Mouse (Mus musculus): ENCODE measurements around the gene Nipal1. TPM values are rescaled to one million over a fixed set of nuclear protein-coding genes. Genes with fewer than 3 reads are reported as not detected.

Nipal1 gene
- total and polyA plus RNA-seq, 3 experiments = not detected

DNA sequence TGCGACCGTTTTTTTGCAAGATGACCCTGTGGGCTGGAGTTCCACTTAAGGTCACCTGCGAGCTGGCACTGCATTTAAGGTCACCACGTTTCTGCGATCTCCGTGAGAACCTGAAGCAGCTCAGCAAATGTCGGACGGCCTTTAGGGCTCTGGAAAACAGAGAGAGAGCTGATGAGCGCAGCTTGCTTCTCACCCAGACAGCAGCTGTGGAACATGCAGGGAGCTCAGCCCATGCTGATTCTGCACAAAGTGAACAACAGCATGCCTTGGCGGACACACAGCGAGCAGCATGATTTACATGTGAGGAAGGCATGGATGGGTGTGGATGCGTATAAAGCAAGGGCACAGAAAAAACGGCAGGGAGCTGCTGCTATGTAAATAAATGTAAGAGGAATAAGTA, 48.9 kb downstream of the Nipal1 start:
- Histone ChIP-seq H3K27ac (ENCODE audit: insufficient read depth, low read depth) (no peak overlapping the region), H3K4me1 (ENCODE audit: control insufficient read depth in 1 of 2, insufficient read depth in 2 of 2) (peaks cover 3 to 13% of the 10 kb centered on the region in 2 experiments; a peak in 3 of 4 replicates), H3K4me2 (ENCODE audit: insufficient read depth, low read depth, poor library complexity, severe bottlenecking) (no peak overlapping the region), H3K27me3 (replicated peaks) (no peaks in the 10 kb centered on the region), H3K9ac (ENCODE audit: insufficient read depth, low read depth) (no peak overlapping the region), H3K36me3 (replicated peaks in 1 of 2; ENCODE audit: control insufficient read depth in 1 of 2, insufficient read depth in 1 of 2, low read length in 1 of 2) (no peaks in the 10 kb centered on the region), H3K9me3 (replicated peaks; ENCODE audit: low read length) (no peaks in the 10 kb centered on the region), H3K79me2 (replicated peaks; ENCODE audit: control insufficient read depth, extremely low read depth, insufficient read depth, poor library complexity, severe bottlenecking) (no peaks in the 10 kb centered on the region), H3K4me3 (replicated peaks in 1 of 3; ENCODE audit: low read depth in 2 of 3, low read length in 2 of 3, poor library complexity in 1 of 3) (no peak overlapping the region)
- no peak for DNase-seq (ENCODE audit: extremely low read depth)
- TF ChIP-seq E2F4 (IDR thresholded peaks at IDR 0.05; ENCODE audit: insufficient replicate concordance, low read depth, low read length) (no peak), POLR2A (IDR thresholded peaks at IDR 0.05; ENCODE audit: low read depth, low read length) (no peak), CHD2 (IDR thresholded peaks at IDR 0.05; ENCODE audit: low read length) (no peak), IRF4 (IDR thresholded peaks at IDR 0.05; ENCODE audit: low read depth, low read length) (no peak), JUN (IDR thresholded peaks at IDR 0.05; ENCODE audit: insufficient read depth, low read depth, low read length) (no peak), SIN3A (IDR thresholded peaks at IDR 0.05; ENCODE audit: low read length) (no peak), MXI1 (IDR thresholded peaks at IDR 0.05; ENCODE audit: low read depth, low read length) (no peak), USF1 (IDR thresholded peaks at IDR 0.05; ENCODE audit: low read depth, low read length) (no peak), MYC (IDR thresholded peaks at IDR 0.05; ENCODE audit: low read depth, low read length) (no peak), CHD1 (IDR thresholded peaks at IDR 0.05; ENCODE audit: low read depth, low read length) (no peak), POLR2AphosphoS2 (IDR thresholded peaks at IDR 0.05; ENCODE audit: low read depth, low read length) (no peak), ZMIZ1 (IDR thresholded peaks at IDR 0.05; ENCODE audit: low read depth, low read length) (no peak), TCF12 (IDR thresholded peaks at IDR 0.05; ENCODE audit: low read depth, low read length) (no peak)
- in situ Hi-C loops (cut with MboI; ENCODE audit: low pct_ligation_motif_present, low pct_unique_long_range_greater_than_20kb, low sequenced_read_pairs) = no loop called here
- dilution Hi-C loops (cut with MboI; ENCODE audit: extremely low pct_ligation_motif_present, extremely low pct_unique_long_range_greater_than_20kb, low sequenced_read_pairs) = no loop called here

DNA sequence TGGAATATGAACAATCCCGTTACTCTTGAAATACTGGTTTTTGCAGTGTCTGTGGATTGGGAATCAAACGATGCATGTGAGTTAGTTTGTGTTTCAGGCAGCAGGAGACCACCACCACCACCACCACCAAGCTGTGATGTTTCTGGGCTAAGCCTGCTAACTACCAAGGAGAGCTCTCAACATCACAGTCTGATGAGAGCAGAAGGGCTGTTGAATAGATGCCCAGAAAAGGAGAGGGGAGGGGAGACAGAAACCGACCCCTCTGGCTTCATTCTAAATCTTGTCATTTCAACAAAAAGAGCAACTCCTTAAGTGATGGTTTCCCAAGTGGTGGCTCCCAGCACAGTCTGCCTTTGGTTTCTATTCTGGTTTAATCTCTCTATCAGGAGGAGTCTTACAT, 50.7 kb downstream of the Nipal1 start:
- dilution Hi-C loops (cut with MboI; ENCODE audit: extremely low pct_ligation_motif_present, extremely low pct_unique_long_range_greater_than_20kb, low sequenced_read_pairs) = no loop called here

More for the DNA sequence above, 50.7 kb downstream of the Nipal1 start:
- H3K9me3 ChIP-seq (replicated peaks; ENCODE audit: low read length) = no peaks in the 10 kb centered on the region
- H3K9ac ChIP-seq (ENCODE audit: insufficient read depth, low read depth) = no peak overlapping the region
- in situ Hi-C loops (cut with MboI; ENCODE audit: low pct_ligation_motif_present, low pct_unique_long_range_greater_than_20kb, low sequenced_read_pairs) = no loop called here
- H3K27me3 ChIP-seq (replicated peaks) = no peaks in the 10 kb centered on the region
- H3K79me2 ChIP-seq (replicated peaks; ENCODE audit: control insufficient read depth, extremely low read depth, insufficient read depth, poor library complexity, severe bottlenecking) = no peaks in the 10 kb centered on the region
- no peak overlapping the region for H3K4me2 ChIP-seq (ENCODE audit: insufficient read depth, low read depth, poor library complexity, severe bottlenecking)
- no peak overlapping the region for H3K27ac ChIP-seq (ENCODE audit: insufficient read depth, low read depth)
- DNase-seq (ENCODE audit: extremely low read depth) = no peak
- H3K36me3 ChIP-seq (replicated peaks in 1 of 2; ENCODE audit: control insufficient read depth in 1 of 2, insufficient read depth in 1 of 2, low read length in 1 of 2) = no peaks in the 10 kb centered on the region
- TF ChIP-seq TBP (conservative IDR thresholded peaks at IDR 0.05; ENCODE audit: low read depth, low read length) (no peak), ETS1 (conservative IDR thresholded peaks at IDR 0.05; ENCODE audit: low read depth, low read length) (no peak), SIN3A (IDR thresholded peaks at IDR 0.05; ENCODE audit: low read length) (no peak), RAD21 (IDR thresholded peaks at IDR 0.05; ENCODE audit: low read depth, low read length) (no peak), MYC (IDR thresholded peaks at IDR 0.05; ENCODE audit: low read depth, low read length) (no peak), BHLHE40 (IDR thresholded peaks at IDR 0.05; ENCODE audit: low read depth, low read length) (no peak), KAT2A (IDR thresholded peaks at IDR 0.05; ENCODE audit: insufficient replicate concordance, low read length) (no peak), NELFE (IDR thresholded peaks at IDR 0.05; ENCODE audit: low read depth, low read length) (no peak), POLR2A (IDR thresholded peaks at IDR 0.05; ENCODE audit: low read depth, low read length) (no peak), E2F4 (IDR thresholded peaks at IDR 0.05; ENCODE audit: insufficient replicate concordance, low read depth, low read length) (no peak), JUND (conservative IDR thresholded peaks at IDR 0.05; ENCODE audit: low read depth, low read length) (no peak)
- peaks cover 3 to 13% of the 10 kb centered on the region in 2 experiments; a peak in 3 of 4 replicates for H3K4me1 ChIP-seq (ENCODE audit: control insufficient read depth in 1 of 2, insufficient read depth in 2 of 2)
- no peak overlapping the region for H3K4me3 ChIP-seq (replicated peaks in 1 of 3; ENCODE audit: low read depth in 2 of 3, low read length in 2 of 3, poor library complexity in 1 of 3)

Measured in CH12.LX (cell line).